Mouse (Mus musculus) MEL (cell line): ENCODE data around the gene Trim16. TPM values are rescaled to one million over a fixed set of nuclear protein-coding genes. Genes with fewer than 3 reads are reported as not detected.

ENCODE experiments used
- DNase-seq: peaks from one replicate; pipeline ENCODE4 v3.0.0; 2011; ENCODE audit warnings: low read depth, low spot score
- H3K27ac ChIP-seq: 2 replicates; pipeline ENCODE4 v1.5.1; 2012; ENCODE audit warnings: low read depth, mild to moderate bottlenecking, control low read depth, low read length, moderate library complexity; ENCODE audit not compliant: control insufficient read depth
- H3K27me3 ChIP-seq, 2 experiments: fragments of 150-350 bp in 1 of 2; sonication (generic) in 1 of 2; 2 replicates each; pipeline ENCODE4 v1.6.1; 2012; ENCODE audit warnings: low read length in 2 of 2, mild to moderate bottlenecking in 2 of 2, improper control_type of control experiment in 1 of 2, moderate library complexity in 1 of 2; ENCODE audit not compliant: insufficient read depth in 2 of 2, control insufficient read depth in 1 of 2
- H3K36me3 ChIP-seq, 2 experiments: 2 replicates each; pipeline ENCODE4 v1.6.1; 2012 to 2014; ENCODE audit warnings: low read length in 2 of 2, improper control_type of control experiment in 1 of 2, inconsistent platforms in 1 of 2, mild to moderate bottlenecking in 1 of 2; ENCODE audit not compliant: insufficient read depth in 2 of 2, control insufficient read depth in 1 of 2
- H3K4me1 ChIP-seq, 2 experiments: fragments of 150-350 bp in 1 of 2; sonication (generic) in 1 of 2; 2 replicates each; pipeline ENCODE4 v1.6.1; 2012; ENCODE audit warnings: low read length in 2 of 2, improper control_type of control experiment in 1 of 2, mild to moderate bottlenecking in 1 of 2; ENCODE audit not compliant: insufficient read depth in 2 of 2, control insufficient read depth in 1 of 2
- H3K4me3 ChIP-seq, 2 experiments: fragments of 150-350 bp in 1 of 2; sonication (generic) in 1 of 2; 2 replicates each; pipeline ENCODE4 v1.5.1; 2012; ENCODE audit warnings: low read depth in 2 of 2, low read length in 2 of 2, mild to moderate bottlenecking in 2 of 2, moderate library complexity in 2 of 2, control low read depth in 1 of 2, improper control_type of control experiment in 1 of 2; ENCODE audit not compliant: control insufficient read depth in 1 of 2, insufficient read depth in 1 of 2
- H3K79me2 ChIP-seq: 2 replicates; pipeline ENCODE4 v1.6.1; 2012; ENCODE audit warnings: mild to moderate bottlenecking, low read length, moderate library complexity; ENCODE audit not compliant: control insufficient read depth, poor library complexity, insufficient read depth
- H3K9ac ChIP-seq: 2 replicates; pipeline ENCODE4 v1.6.1; 2012; ENCODE audit warnings: low read depth, mild to moderate bottlenecking, control low read depth, low read length, moderate library complexity; ENCODE audit not compliant: control insufficient read depth, poor library complexity, severe bottlenecking
- H3K9me3 ChIP-seq: fragments of 150-350 bp; sonication (generic); replicated peaks from 2 replicates; pipeline ENCODE4 v1.6.1; 2012; ENCODE audit warnings: mild to moderate bottlenecking, low read length, improper control_type of control experiment, moderate library complexity; ENCODE audit not compliant: insufficient read depth
- BHLHE40 ChIP-seq: IDR thresholded peaks from 2 replicates; pipeline ENCODE4 v1.6.1; 2012; ENCODE audit warnings: low read depth, mild to moderate bottlenecking, inconsistent platforms, low read length, improper control_type of control experiment, borderline replicate concordance
- CHD1 ChIP-seq: IDR thresholded peaks from 2 replicates; pipeline ENCODE4 v1.6.1; 2012; ENCODE audit warnings: low read depth, mild to moderate bottlenecking, inconsistent platforms, low read length, improper control_type of control experiment
- CHD2 ChIP-seq: IDR thresholded peaks from 2 replicates; pipeline ENCODE4 v1.6.1; 2011; ENCODE audit warnings: low read length, improper control_type of control experiment
- CTCF ChIP-seq, 3 experiments: IDR thresholded peaks in 2 of 3; conservative IDR thresholded peaks in 1 of 3; 2 replicates each; pipeline ENCODE4 v1.5.1; 2011 to 2012; ENCODE audit warnings: low read length in 3 of 3, low read depth in 2 of 3, mild to moderate bottlenecking in 2 of 3, improper control_type of control experiment in 1 of 3, inconsistent platforms in 1 of 3, mixed read lengths in 1 of 3, moderate library complexity in 1 of 3; ENCODE audit not compliant: control insufficient read depth in 1 of 3, insufficient read depth in 1 of 3, poor library complexity in 1 of 3, severe bottlenecking in 1 of 3
- E2F4 ChIP-seq: IDR thresholded peaks from 2 replicates; pipeline ENCODE4 v1.6.1; 2011; ENCODE audit warnings: low read depth, low read length, improper control_type of control experiment, borderline replicate concordance
- ELF1 ChIP-seq: IDR thresholded peaks from 2 replicates; pipeline ENCODE4 v1.6.1; 2014; ENCODE audit warnings: low read depth, mild to moderate bottlenecking, inconsistent platforms, low read length, improper control_type of control experiment, moderate library complexity
- EP300 ChIP-seq, 2 experiments: IDR thresholded peaks; 2 replicates each; pipeline ENCODE4 v1.6.1; 2011; ENCODE audit warnings: improper control_type of control experiment in 2 of 2, low read length in 2 of 2, low read depth in 1 of 2, mild to moderate bottlenecking in 1 of 2
- ETS1 ChIP-seq: IDR thresholded peaks from 2 replicates; pipeline ENCODE4 v1.6.1; 2012; ENCODE audit warnings: low read depth, mild to moderate bottlenecking, inconsistent platforms, low read length, improper control_type of control experiment, moderate library complexity
- GABPA ChIP-seq: IDR thresholded peaks from 2 replicates; pipeline ENCODE4 v1.6.1; 2012; ENCODE audit warnings: low read depth, mild to moderate bottlenecking, inconsistent platforms, low read length, improper control_type of control experiment, moderate library complexity
- GATA1 ChIP-seq: IDR thresholded peaks from 2 replicates; pipeline ENCODE4 v1.6.1; 2011; ENCODE audit warnings: low read depth, low read length, improper control_type of control experiment
- HCFC1 ChIP-seq: IDR thresholded peaks from 2 replicates; pipeline ENCODE4 v1.6.1; 2012; ENCODE audit warnings: low read depth, mild to moderate bottlenecking, inconsistent platforms, low read length, improper control_type of control experiment, moderate library complexity
- JUND ChIP-seq: IDR thresholded peaks from 2 replicates; pipeline ENCODE4 v1.6.1; 2011; ENCODE audit warnings: low read depth, mild to moderate bottlenecking, improper control_type of control experiment, low read length
- KAT2A ChIP-seq: conservative IDR thresholded peaks from 2 replicates; pipeline ENCODE4 v1.6.1; 2012; ENCODE audit warnings: low read depth, low read length, improper control_type of control experiment, inconsistent platforms
- MAFK ChIP-seq: IDR thresholded peaks from 2 replicates; pipeline ENCODE4 v1.6.1; 2011; ENCODE audit warnings: low read depth, mild to moderate bottlenecking, low read length, improper control_type of control experiment, borderline replicate concordance
- MAX ChIP-seq: IDR thresholded peaks from 2 replicates; pipeline ENCODE4 v1.6.1; 2011; ENCODE audit warnings: low read length, improper control_type of control experiment
- MAZ ChIP-seq: IDR thresholded peaks from 2 replicates; pipeline ENCODE4 v1.6.1; 2012; ENCODE audit warnings: low read depth, mild to moderate bottlenecking, inconsistent platforms, low read length, improper control_type of control experiment
- MEF2A ChIP-seq: IDR thresholded peaks from 2 replicates; pipeline ENCODE4 v1.6.1; 2014; ENCODE audit warnings: low read depth, mild to moderate bottlenecking, inconsistent platforms, low read length, improper control_type of control experiment; ENCODE audit not compliant: poor library complexity, insufficient replicate concordance, severe bottlenecking; ENCODE audit errors: extremely low read depth
- MXI1 ChIP-seq: IDR thresholded peaks from 2 replicates; pipeline ENCODE4 v1.6.1; 2011; ENCODE audit warnings: mild to moderate bottlenecking, low read depth, low read length, improper control_type of control experiment
- MYB ChIP-seq: IDR thresholded peaks from 2 replicates; pipeline ENCODE4 v1.6.1; 2011; ENCODE audit warnings: mild to moderate bottlenecking, low read depth, low read length, improper control_type of control experiment
- NELFE ChIP-seq: IDR thresholded peaks from 2 replicates; pipeline ENCODE4 v1.6.1; 2011; ENCODE audit warnings: low read depth, low read length, improper control_type of control experiment
- NRF1 ChIP-seq: IDR thresholded peaks from 2 replicates; pipeline ENCODE4 v1.6.1; 2014; ENCODE audit warnings: low read depth, mild to moderate bottlenecking, inconsistent platforms, low read length, improper control_type of control experiment, moderate library complexity; ENCODE audit not compliant: poor library complexity, insufficient read depth, severe bottlenecking
- POLR2AphosphoS2 ChIP-seq: IDR thresholded peaks from 2 replicates; pipeline ENCODE4 v1.6.1; 2011; ENCODE audit warnings: low read length, improper control_type of control experiment
- POLR2AphosphoS5 ChIP-seq: IDR thresholded peaks from 2 replicates; pipeline ENCODE4 v1.6.1; 2012; ENCODE audit warnings: low read depth, borderline replicate concordance, mild to moderate bottlenecking, inconsistent platforms, low read length, moderate library complexity, mixed read lengths
- RAD21 ChIP-seq: IDR thresholded peaks from 2 replicates; pipeline ENCODE4 v1.6.1; 2011; ENCODE audit warnings: mild to moderate bottlenecking, low read depth, low read length, improper control_type of control experiment
- RCOR1 ChIP-seq: IDR thresholded peaks from 2 replicates; pipeline ENCODE4 v1.6.1; 2012; ENCODE audit warnings: low read depth, mild to moderate bottlenecking, inconsistent platforms, low read length, improper control_type of control experiment
- SIN3A ChIP-seq: IDR thresholded peaks from 2 replicates; pipeline ENCODE4 v1.6.1; 2012; ENCODE audit warnings: low read length, improper control_type of control experiment, inconsistent platforms
- SMC3 ChIP-seq: IDR thresholded peaks from 2 replicates; pipeline ENCODE4 v1.6.1; 2011; ENCODE audit warnings: low read depth, low read length, improper control_type of control experiment
- TCF12 ChIP-seq: IDR thresholded peaks from 2 replicates; pipeline ENCODE4 v1.6.1; 2014; ENCODE audit warnings: low read depth, mild to moderate bottlenecking, inconsistent platforms, low read length, improper control_type of control experiment, moderate library complexity
- UBTF ChIP-seq: IDR thresholded peaks from 2 replicates; pipeline ENCODE4 v1.6.1; 2012; ENCODE audit warnings: low read depth, mild to moderate bottlenecking, inconsistent platforms, low read length, improper control_type of control experiment, moderate library complexity, borderline replicate concordance; ENCODE audit not compliant: insufficient read depth
- USF1 ChIP-seq: IDR thresholded peaks from 2 replicates; pipeline ENCODE4 v1.6.1; 2014; ENCODE audit warnings: low read depth, mild to moderate bottlenecking, inconsistent platforms, low read length, improper control_type of control experiment, moderate library complexity
- USF2 ChIP-seq, 2 experiments: IDR thresholded peaks; 2 replicates each; pipeline ENCODE4 v1.6.1; 2011 to 2012; ENCODE audit warnings: improper control_type of control experiment in 2 of 2, low read length in 2 of 2, borderline replicate concordance in 1 of 2, inconsistent platforms in 1 of 2, low read depth in 1 of 2, mild to moderate bottlenecking in 1 of 2; ENCODE audit not compliant: insufficient read depth in 1 of 2
- ZC3H11A ChIP-seq: IDR thresholded peaks from 2 replicates; pipeline ENCODE4 v1.6.1; 2012; ENCODE audit warnings: low read depth, mild to moderate bottlenecking, inconsistent platforms, low read length, improper control_type of control experiment
- ZKSCAN1 ChIP-seq: IDR thresholded peaks from 2 replicates; pipeline ENCODE4 v1.6.1; 2012; ENCODE audit warnings: low read depth, mild to moderate bottlenecking, inconsistent platforms, low read length, improper control_type of control experiment, moderate library complexity
- ZMIZ1 ChIP-seq: IDR thresholded peaks from 2 replicates; pipeline ENCODE4 v1.6.1; 2012; ENCODE audit warnings: low read depth, mild to moderate bottlenecking, inconsistent platforms, low read length, improper control_type of control experiment, moderate library complexity
- ZNF384 ChIP-seq: IDR thresholded peaks from 2 replicates; pipeline ENCODE4 v1.6.1; 2012; ENCODE audit warnings: low read depth, mild to moderate bottlenecking, inconsistent platforms, low read length, improper control_type of control experiment
- polyA plus RNA-seq, 2 experiments: library from polyadenylated mRNA; stranded (reverse) in 1 of 2; unstranded in 1 of 2; fragments of >175 nt in 1 of 2; fragments of >200 nt in 1 of 2; gene quantifications; 2 replicates each; pipeline versions ENCODE4 v1.2.1 to v1.2.4; 2012; ENCODE audit warnings: low replicate concordance in 2 of 2, low read depth in 1 of 2; ENCODE audit not compliant: insufficient read length in 2 of 2, insufficient read depth in 1 of 2, missing spikeins in 1 of 2
- total RNA-seq: library from RNA; depleted of rRNA; stranded (reverse); fragments of 300-350 nt; gene quantifications from 2 replicates; pipeline ENCODE4 v1.2.3, GENCODE M21; 2012; rRNA removed

The Trim16 gene
- total RNA-seq (3.1 and 5.9 TPM in 2 replicates), polyA plus RNA-seq (1 to 10 TPM in 1 of 2 experiments, not detected in 1; 5.5 TPM)

DNA sequence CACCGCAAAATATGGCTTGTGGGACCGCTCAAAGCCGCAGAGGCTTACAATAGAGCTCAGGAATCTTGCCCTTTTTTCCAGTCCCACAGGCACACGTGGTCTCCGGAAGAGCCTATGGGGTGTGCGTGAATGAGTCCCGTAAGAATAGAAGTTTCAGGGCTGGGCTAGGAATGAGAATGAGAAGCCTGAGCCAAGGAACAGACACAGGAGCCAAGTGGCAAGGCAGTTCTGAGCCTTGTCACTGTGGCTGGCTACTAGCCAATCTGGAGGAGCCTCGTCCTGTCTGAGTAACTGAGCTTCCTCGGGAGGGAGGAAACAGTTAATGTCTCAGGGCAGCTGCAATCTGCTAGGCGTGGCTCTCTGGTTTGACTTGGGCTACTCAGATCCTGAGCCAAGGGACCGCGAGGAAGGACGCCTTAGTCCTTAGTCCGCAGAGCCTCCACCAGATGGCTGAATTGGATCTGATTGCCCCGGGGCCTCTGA lies at the start of gene Trim16:
Gene Trim16 (plus strand): TSS at position 173 of the 483 bp plus-strand sequence.
- Histone ChIP-seq H3K36me3 (peaks cover 0 to 38% of the 10 kb centered on the region in 2 experiments; a peak in 2 of 4 replicates), H3K9me3 (no peaks in the 10 kb centered on the region), H3K4me3 (peak within 1 kb of the TSS; percentile 52 to 70), H3K27ac (peak within 1 kb of the TSS; percentile 58), H3K4me1 (peaks cover 11 to 49% of the 10 kb centered on the region in 2 experiments), H3K79me2 (no peaks in the 10 kb centered on the region), H3K27me3 (no peaks in the 10 kb centered on the region), H3K9ac (peak within 1 kb of the TSS; percentile 32)
- DNase-seq: peak; percentile 99
- TF ChIP-seq SIN3A (peak; percentile 95), GABPA (peak; percentile 82), ZMIZ1 (peak; percentile 74; the same call in 1 of the 2 replicates), NRF1 (no peak), ZKSCAN1 (no peak), SMC3 (0 out of 2 replicates have a peak, but pooled peaks have one; percentile 2), MAZ (peak; percentile 45; the same call in 1 of the 2 replicates), MEF2A (peak; percentile 58; the same call in 1 of the 2 replicates), ETS1 (peak; percentile 94), HCFC1 (peak; percentile 65), MAFK (peak; percentile 68; the same call in 1 of the 2 replicates), MXI1 (peak; percentile 76), NELFE (peak; percentile 22; the same call in 1 of the 2 replicates), CHD2 (no peak), USF1 (peak; percentile 90), ZNF384 (0 out of 2 replicates have a peak, but pooled peaks have one; percentile 9), KAT2A (no peak; the same call in 1 of the 2 replicates), UBTF (no peak), E2F4 (no peak), RCOR1 (peak; percentile 88), BHLHE40 (no peak), JUND (no peak), MAX (peak; percentile 84), CTCF (IDR thresholded peaks at IDR 0.05 in 2 of 3, conservative IDR thresholded peaks at IDR 0.05 in 1 of 3; ENCODE audit: control insufficient read depth in 1 of 3, insufficient read depth in 1 of 3, low read depth in 2 of 3, low read length in 3 of 3, poor library complexity in 1 of 3, severe bottlenecking in 1 of 3) (no peak), ZC3H11A (no peak), ELF1 (peak; percentile 33), POLR2AphosphoS2 (0 out of 2 replicates have a peak, but pooled peaks have one; percentile 36), CHD1 (peak; percentile 27; the same call in 1 of the 2 replicates), RAD21 (no peak), TCF12 (peak; percentile 66; the same call in 1 of the 2 replicates), MYB (peak; percentile 74), EP300 (IDR thresholded peaks at IDR 0.05; ENCODE audit: low read depth in 1 of 2, low read length in 2 of 2) (peak; percentile 88), USF2 (IDR thresholded peaks at IDR 0.05; ENCODE audit: borderline replicate concordance in 1 of 2, insufficient read depth in 1 of 2, low read depth in 1 of 2, low read length in 2 of 2) (peak in 1 of 2 experiments; percentile 57; a peak in 1 of 4 replicates), GATA1 (0 out of 2 replicates have a peak, but pooled peaks have one; percentile 28), POLR2AphosphoS5 (no peak)
